Mouse (Mus musculus) heart, adult 9 months (tissue): Measurements from ENCODE around the gene Gm32717.
"Not testable (repeated sequence)": the region's sequence is repeated elsewhere in the genome, so short reads cannot be mapped to it uniquely, and the experiment has no call there.

Experiments used
- DNase-seq, 2 experiments: peaks; one replicate each; pipeline ENCODE4 v3.0.0; 2022; ENCODE audit warnings: low spot score in 2 of 2

Gene Gm32717

DNA sequence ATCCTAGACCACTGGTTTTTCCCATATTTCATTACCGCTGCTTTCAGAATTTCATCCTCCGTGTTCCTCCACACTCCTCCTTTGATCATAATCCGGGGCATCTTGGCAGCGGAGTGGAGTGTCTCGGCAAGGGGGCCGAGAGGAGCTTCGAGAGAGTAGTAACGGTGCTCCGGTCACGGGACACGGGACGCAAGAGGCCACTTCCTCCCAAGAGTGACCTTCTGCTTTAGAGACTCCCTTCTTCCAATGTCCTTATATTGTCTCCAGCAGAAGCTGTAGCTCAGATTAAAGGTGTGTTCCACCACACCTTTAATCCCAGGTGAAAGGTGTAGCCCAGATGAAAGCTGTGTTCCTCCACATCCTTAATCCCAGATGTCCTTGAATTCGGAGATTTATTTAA lies at the start of gene Gm32717:
TSS of gene Gm32717 (minus strand) at position 101 of the 400 bp plus-strand sequence.
- DNase-seq, result not testable (repeated sequence)

DNA sequence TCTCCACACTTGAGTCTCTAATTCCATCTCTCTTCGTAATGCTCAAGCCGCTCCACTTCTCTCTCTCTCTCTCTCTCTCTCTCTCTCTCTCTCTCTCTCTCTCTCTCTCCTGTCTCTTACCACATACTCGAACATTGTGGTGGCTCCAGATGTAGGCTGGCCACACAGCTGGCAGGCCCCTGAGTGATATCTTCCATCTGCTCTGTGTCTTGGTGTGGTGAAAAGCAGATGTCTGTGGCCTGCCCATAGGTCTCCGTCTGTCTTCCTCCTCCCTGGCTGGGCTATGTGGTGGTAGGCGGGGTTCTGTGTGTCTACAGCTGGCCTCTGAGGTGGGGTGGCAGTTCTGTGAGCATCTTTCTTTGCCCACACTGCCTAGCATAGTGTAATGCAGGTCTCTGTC lies 42.4 kb upstream of the Gm32717 start:
- DNase-seq, result not testable (repeated sequence)

DNA sequence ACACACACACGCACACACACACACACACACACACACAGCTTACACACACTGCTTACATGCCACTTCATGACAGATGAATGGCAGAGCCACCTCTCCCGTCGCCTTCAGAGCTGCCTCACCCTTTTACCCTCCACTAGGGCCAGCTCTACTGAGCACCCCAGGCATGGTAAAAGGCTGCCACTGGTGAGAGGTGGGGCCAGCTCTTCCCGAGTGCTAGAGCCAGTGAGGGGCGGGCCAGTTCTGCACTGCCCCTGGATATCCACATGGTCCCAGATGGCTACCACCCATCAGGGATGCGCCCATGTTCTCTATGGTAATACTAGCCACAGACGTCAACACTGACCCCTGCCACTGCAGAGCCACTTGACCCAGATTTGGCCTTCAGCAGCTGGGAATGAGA lies 42.0 kb upstream of the Gm32717 start:
- DNase-seq, result not testable (repeated sequence)

DNA sequence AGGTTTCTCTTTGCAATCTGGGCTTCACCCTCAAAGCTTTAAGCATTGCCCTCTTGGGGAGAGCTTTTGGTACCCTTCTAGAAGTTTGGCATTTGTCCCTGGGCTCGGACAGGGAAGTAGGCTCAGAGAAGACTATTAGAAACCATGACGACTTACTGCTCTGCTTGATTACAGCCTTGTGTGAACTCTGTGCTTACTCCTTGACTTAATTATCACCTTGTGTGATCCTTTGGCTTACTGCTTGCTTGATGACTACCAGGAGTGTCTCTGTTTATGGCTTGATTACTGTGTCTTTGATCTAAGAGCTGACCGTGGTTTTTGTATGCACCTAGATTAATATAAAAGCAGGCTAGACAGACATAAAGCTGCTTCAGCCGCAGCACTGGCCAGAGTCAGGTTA lies 37.5 kb upstream of the Gm32717 start:
- not testable (repeated sequence) for DNase-seq

DNA sequence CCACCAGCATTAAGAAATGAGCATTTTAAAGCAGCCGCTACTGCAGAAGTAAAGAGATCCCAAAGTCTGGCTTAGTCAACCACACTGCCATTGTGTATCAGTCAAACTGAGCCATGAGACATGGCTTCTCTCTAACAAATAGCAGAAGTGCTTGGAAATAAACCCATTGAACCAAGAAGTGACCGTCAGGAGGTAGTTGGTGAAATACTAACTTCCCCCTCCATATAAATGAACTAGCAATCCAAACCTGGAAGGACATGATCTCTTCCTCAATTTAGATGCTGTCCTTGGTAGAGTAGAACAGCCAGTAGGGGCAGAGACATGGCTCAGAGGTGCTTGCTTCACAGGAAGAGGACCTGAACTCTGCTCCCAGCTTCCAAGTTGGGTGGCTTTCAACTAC lies 30.8 kb upstream of the Gm32717 start:
- not testable (repeated sequence) for DNase-seq

DNA sequence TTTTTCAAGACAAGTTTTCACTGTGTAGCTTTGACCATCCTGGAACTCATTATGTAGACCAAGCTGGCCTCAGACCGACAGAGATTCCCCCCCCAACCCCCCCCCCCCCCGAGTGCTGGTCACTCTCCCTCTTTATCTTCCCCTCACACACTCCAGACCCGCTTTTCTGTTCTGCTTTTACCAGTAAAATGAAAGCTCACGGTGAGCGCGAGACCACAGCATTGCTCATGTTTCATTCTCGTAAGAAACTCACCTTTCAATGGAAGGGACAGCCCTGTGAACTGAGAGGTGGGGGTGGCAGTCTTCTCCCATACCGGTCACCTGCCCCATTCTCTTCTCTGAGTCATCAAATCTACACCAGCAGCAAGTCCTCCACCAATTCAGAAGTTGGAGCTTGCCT lies 28.2 kb upstream of the Gm32717 start:
- DNase-seq, result not testable (repeated sequence)

DNA sequence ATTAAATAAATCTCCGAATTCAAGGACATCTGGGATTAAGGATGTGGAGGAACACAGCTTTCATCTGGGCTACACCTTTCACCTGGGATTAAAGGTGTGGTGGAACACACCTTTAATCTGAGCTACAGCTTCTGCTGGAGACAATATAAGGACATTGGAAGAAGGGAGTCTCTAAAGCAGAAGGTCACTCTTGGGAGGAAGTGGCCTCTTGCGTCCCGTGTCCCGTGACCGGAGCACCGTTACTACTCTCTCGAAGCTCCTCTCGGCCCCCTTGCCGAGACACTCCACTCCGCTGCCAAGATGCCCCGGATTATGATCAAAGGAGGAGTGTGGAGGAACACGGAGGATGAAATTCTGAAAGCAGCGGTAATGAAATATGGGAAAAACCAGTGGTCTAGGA lies 17.8 kb upstream of the Gm32717 start, which contains the start of gene Gm32802:
TSS of gene Gm32802 (plus strand) at position 301 of the 400 bp plus-strand sequence.
- DNase-seq, result not testable (repeated sequence)

DNA sequence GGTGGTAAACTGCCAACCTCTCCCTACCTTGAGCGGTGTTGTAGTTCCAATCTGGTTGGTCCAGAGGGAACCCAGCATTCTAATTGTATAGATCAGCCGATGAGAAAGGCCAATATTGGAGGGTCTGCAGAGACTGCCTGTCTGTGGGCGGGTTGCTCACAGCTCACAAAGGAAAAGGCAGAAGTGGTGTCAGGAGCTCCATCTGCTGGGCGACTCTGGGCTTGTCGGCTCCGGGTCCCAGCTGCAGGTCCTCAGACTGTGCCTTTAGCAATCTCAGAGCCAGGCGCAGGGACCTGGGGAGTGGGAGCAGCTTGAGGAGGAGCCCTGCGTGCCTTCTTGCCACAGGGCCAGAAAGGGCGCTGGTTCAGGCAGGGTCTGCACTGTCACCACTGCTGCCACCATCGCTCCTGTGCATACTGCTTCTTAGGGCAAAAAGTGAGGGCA lies 10.3 kb upstream of the Gm32717 start:
- DNase-seq, result no peak

DNA sequence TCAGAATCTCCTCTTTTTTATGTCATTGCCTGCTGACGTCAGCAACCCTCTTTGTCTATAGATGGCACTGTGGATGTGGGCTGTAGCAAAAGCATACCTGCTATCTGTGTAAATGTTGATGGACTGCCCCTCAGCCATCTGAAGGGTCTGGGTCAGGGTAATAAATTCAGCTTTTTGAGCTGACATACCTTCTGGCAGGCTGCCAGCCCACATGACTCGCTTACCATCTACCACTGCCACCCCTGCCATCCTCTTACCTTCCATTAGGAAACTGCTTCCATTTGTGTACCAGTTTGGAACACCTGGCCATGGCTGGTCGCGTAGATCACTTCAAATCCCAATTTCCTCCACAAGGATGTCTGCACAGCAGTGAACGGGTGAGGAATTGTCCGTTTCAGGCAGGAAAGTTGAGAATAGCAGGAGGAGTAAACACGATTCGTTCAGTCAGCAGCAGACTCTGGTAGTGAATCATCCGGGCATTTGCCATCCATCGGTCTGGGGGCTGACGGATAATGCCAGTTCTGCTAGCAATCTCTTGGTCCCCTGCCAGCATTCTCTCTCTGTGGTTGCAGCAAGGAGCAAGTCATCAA lies 8.5 kb upstream of the Gm32717 start:
- DNase-seq, result not testable (repeated sequence)

DNA sequence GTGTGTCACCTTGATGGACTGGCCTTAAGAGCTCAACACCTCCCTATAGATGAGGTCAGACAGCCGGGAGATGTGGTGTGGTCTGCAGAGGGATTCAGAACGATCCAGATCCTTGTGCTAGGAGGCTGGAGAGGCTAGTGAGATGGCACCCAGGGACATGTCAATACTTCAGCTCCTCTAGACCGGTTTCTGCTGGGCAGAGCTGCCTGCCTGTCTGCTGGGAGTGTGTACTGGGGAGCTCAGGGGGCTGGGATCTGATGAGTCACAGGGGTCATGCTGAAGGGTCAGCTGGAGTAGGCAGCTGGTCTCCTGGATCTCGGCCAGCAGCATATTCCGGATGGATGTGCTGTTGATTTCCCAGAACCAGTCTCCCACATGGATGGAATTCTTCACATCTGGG lies 8.0 kb downstream of the Gm32717 start:
- not testable (repeated sequence) for DNase-seq

DNA sequence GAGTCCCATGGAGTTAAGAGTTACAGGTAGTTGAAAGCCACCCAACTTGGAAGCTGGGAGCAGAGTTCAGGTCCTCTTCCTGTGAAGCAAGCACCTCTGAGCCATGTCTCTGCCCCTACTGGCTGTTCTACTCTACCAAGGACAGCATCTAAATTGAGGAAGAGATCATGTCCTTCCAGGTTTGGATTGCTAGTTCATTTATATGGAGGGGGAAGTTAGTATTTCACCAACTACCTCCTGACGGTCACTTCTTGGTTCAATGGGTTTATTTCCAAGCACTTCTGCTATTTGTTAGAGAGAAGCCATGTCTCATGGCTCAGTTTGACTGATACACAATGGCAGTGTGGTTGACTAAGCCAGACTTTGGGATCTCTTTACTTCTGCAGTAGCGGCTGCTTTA lies 13.0 kb downstream of the Gm32717 start:
- not testable (repeated sequence) for DNase-seq

DNA sequence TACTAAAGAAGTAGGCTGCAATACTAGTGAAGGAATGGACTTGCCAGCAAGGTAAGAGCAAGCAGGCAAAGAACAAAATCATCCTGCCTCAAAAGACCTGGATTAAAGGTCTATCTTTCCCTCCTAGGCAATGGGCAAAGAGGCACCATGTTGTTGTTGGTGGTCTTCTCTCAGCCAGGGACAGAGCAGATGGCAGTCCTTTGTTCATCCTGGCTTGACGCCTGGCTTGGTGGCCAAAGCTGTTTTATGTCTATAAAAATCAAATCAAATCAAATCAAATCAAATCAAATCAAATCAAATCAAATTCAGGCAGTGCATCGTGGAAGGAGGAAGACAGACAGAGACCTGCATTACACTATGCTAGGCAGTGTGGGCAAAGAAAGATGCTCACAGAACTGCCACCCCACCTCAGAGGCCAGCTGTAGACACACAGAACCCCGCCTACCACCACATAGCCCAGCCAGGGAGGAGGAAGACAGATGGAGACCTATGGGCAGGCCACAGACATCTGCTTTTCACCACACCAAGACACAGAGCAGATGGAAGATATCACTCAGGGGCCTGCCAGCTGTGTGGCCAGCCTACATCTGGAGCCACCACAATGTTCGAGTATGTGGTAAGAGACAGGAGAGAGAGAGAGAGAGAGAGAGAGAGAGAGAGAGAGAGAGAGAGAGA lies 24.7 kb downstream of the Gm32717 start:
- not testable (repeated sequence) for DNase-seq

DNA sequence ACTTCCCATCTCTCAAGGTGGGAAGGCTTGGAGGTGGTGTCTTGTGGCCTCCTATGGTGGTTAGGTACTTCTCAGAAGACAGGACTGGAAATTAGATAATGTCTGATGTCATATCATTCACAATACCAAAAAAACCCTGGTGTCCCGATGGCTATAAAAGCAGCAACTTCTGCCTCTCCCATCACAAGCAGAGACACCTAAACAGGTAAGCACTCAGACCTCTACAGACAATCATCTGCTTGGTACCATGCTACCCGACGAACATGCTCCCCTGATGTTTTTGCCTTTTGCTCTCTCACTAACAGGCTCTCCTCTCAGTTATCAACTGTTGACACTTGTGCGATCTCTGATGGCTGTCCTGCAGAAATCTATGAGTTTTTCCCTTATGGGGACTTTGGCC lies 35.9 kb downstream of the Gm32717 start, which contains the start of gene Il22:
TSS of gene Il22 (plus strand) at position 301 of the 400 bp plus-strand sequence.
- no peak for DNase-seq

DNA sequence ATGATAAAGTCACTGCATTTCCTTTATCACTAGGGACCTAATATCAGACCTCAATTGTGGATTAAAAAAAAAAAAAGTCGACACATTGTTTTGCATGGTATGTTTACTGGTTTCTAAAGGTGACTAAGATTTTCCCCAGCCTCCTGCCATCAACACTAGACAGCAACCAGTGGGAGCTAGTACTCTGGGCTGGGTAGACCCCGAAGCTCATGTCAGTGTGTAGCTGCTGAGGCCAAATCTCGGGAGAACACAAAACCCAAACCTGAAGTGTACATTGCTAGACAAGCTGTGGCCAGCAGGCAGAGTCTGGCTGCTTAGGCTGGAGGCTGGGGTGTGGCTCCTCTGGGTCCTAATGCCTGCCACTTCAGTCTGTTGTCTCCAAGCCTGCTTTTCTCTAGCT lies 45.4 kb downstream of the Gm32717 start:
- DNase-seq, result not testable (repeated sequence)
